Mouse (Mus musculus): Measurements from ENCODE around the gene Tbc1d13. TPM values are rescaled to one million over a fixed set of nuclear protein-coding genes. Genes with fewer than 3 reads are reported as not detected.
"Not testable (repeated sequence)": the region's sequence is repeated elsewhere in the genome, so short reads cannot be mapped to it uniquely, and the experiment has no call there.

Tbc1d13 gene
- polyA plus RNA-seq, 1 experiment from 2014 or later, result 10.7 TPM

GRCm38 (mm10) chr2:30166677-30167076 lies 33.1 kb downstream of the Tbc1d13 start:
- ATAC-seq (ENCODE audit: insufficient number of reproducible peaks, insufficient read depth, low FRiP score, low TSS enrichment), result no peak
- H3K36me3 ChIP-seq, result no peaks in the 10 kb centered on the region
- H3K4me3 ChIP-seq, result no peak overlapping the region
- no peak overlapping the region for H3K4me2 ChIP-seq (replicated peaks)
- WGBS, result 57% methylated on average over 4 of the region's 4 CpGs
- peaks cover 12% of the 10 kb centered on the region for H3K9me3 ChIP-seq
- no peak overlapping the region for H3K27ac ChIP-seq
- no peaks in the 10 kb centered on the region for H3K27me3 ChIP-seq
- no peaks in the 10 kb centered on the region; the same call in 1 of the 2 replicates for H3K4me1 ChIP-seq
- no peak overlapping the region for H3K9ac ChIP-seq

DNA sequence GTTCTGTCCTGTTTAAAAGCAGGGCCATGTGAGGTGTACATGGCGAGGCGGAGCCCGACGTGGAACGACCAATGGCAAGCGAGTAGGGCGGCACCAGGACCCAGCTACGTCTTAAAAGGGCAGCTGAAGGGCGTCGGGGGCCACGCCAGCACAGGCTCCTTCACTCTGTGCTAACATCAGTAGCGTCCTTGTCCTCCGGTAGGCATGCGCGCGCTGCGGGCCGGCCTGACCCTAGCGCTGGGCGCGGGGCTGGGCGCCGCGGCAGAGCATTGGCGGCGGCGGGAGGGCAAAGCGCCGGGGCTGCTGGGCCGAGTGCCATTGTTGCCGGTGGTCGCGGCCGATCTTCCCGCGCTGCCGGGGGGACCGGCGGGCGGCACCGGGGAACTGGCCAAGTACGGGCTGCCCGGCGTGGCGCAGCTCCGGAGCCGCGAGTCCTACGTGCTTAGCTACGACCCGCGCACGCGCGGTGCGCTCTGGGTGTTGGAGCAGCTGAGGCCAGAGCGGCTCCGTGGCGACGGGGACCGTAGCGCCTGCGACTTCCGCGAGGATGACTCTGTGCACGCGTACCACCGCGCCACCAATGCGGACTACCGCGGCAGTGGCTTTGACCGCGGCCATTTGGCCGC lies 37.9 kb downstream of the Tbc1d13 start, which contains the start of gene Endog:
Gene Endog, plus strand, starts transcription at position 123 of the 626 bp plus-strand sequence.
- ATAC-seq (ENCODE audit: insufficient number of reproducible peaks, insufficient read depth, low FRiP score, low TSS enrichment), result peak; percentile 92
- Histone ChIP-seq H3K4me2 (replicated peaks) (peak within 1 kb of the TSS; percentile 94), H3K27ac (peak within 1 kb of the TSS; percentile 86), H3K36me3 (peaks cover 41% of the 10 kb centered on the region), H3K9me3 (peaks cover 6% of the 10 kb centered on the region), H3K27me3 (no peaks in the 10 kb centered on the region), H3K4me3 (peak within 1 kb of the TSS; percentile 71), H3K4me1 (peaks cover 8% of the 10 kb centered on the region), H3K9ac (peak within 1 kb of the TSS; percentile 79)
- WGBS, result under 1% methylated on average over 75 of the region's 75 CpGs

DNA sequence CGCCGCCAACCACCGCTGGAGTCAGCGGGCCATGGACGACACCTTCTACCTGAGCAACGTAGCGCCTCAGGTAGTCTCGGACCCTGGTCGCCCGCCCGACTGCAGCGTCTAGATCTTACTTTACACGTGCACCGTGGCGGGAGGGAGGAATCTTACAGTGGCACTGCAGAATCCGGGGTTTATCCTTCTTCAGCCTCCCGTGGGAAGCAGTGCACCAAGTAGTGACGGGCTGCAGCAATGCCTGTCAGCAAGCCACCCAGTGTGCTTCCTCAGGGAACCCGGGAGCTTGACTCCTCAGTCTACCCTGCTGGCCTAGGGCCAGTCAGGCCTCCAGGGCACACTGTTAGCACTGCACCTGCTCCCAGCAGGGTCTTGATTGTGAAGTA lies 38.4 kb downstream of the Tbc1d13 start:
- peak overlapping the region; percentile 86; the same call in 1 of the 2 replicates for H3K27ac ChIP-seq
- H3K9me3 ChIP-seq, result peaks cover 1% of the 10 kb centered on the region; the same call in 1 of the 2 replicates
- WGBS, result 3% methylated on average over 19 of the region's 19 CpGs
- H3K4me3 ChIP-seq, result peak overlapping the region; percentile 71
- no peaks in the 10 kb centered on the region for H3K27me3 ChIP-seq
- H3K36me3 ChIP-seq, result peaks cover 43% of the 10 kb centered on the region
- H3K4me1 ChIP-seq, result peaks cover 9% of the 10 kb centered on the region
- peak overlapping the region; percentile 94 for H3K4me2 ChIP-seq (replicated peaks)
- ATAC-seq (ENCODE audit: insufficient number of reproducible peaks, insufficient read depth, low FRiP score, low TSS enrichment), result peak; percentile 31; the same call in 1 of the 2 replicates
- H3K9ac ChIP-seq, result peak overlapping the region; percentile 79

DNA sequence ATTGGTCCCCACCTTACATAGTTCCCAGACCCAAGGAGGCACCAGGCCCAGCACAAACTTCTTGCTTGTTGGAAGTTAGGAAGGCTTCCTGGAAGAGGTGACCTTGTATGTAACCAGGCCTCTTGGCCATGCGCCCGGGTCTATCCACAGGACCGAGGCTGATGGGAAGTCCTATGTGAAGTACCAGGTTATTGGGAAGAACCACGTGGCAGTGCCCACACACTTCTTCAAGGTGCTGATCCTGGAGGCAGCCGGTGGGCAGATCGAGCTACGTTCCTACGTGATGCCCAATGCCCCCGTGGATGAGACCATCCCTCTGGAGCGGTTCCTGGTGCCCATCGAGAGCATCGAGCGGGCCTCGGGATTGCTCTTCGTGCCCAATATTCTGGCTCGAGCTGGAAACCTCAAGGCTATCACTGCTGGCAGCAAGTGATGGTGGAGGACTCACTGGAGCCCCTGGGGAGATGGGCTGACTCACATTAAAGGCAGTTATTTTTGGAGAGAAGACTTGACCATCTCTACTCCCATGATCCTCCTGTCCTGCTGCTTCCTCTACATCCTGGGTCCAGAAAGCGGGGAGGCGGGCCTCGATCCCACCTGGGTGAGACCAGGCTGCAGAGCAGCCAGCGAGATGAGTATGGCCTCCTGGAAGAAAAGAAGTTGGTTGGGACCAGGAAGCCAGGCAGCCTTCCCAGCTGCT lies 40.1 kb downstream of the Tbc1d13 start:
- Histone ChIP-seq H3K27me3 (no peaks in the 10 kb centered on the region), H3K27ac (no peak overlapping the region), H3K9ac (no peak overlapping the region), H3K36me3 (peaks cover 43% of the 10 kb centered on the region), H3K4me1 (peaks cover 17% of the 10 kb centered on the region), H3K9me3 (no peaks in the 10 kb centered on the region), H3K4me3 (no peak overlapping the region), H3K4me2 (replicated peaks) (no peak overlapping the region)
- ATAC-seq (ENCODE audit: insufficient number of reproducible peaks, insufficient read depth, low FRiP score, low TSS enrichment), result no peak
- WGBS, result 96% methylated on average over 20 of the region's 20 CpGs

DNA sequence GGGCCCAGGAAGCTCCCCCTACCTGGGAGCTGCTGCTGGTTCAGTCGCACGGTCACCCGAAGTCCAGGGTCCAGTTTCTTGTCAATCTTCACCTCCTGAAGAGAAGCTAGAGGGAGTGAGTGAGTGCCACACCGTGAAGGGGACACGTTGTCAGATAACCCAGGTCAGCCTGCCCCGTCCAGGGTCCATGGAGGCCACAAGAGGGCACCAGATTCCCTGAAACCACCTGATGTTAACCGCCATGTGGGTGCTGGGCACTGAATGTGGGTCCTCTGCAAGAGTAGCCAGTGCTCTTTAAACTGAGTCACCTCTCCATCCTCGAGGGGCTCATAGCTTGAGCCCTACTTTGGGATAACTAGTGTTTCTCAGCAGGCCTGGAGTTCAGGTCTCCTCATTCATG lies 42.4 kb downstream of the Tbc1d13 start:
- H3K4me3 ChIP-seq, result no peak overlapping the region
- H3K36me3 ChIP-seq, result peaks cover 43% of the 10 kb centered on the region
- ATAC-seq (ENCODE audit: insufficient number of reproducible peaks, insufficient read depth, low FRiP score, low TSS enrichment), result no peak
- H3K9me3 ChIP-seq, result no peaks in the 10 kb centered on the region
- H3K9ac ChIP-seq, result no peak overlapping the region
- peaks cover 17% of the 10 kb centered on the region for H3K4me1 ChIP-seq
- H3K27me3 ChIP-seq, result no peaks in the 10 kb centered on the region
- no peak overlapping the region for H3K4me2 ChIP-seq (replicated peaks)
- H3K27ac ChIP-seq, result no peak overlapping the region
- 84% methylated on average over 8 of the region's 8 CpGs for WGBS

DNA sequence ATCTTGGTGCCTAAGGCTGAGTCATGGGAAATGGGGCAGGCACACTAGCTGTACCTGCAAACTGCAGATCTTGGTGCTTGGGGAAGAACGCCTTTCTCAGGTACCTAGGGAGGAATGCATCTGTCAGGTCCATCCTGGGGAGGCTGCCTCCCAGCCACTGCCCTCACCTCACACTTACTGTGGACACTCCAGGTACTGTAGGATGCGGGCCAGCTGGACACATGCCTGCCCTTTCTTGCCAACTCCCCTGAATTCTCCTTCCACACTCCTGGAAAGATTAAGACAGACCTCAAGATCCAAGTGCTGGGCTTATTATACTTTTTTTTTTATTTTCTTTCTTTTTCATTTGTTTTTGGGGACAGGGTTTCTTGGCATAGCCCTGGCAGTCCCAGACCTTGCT lies 43.0 kb downstream of the Tbc1d13 start:
- Histone ChIP-seq H3K9me3 (no peaks in the 10 kb centered on the region), H3K36me3 (peaks cover 43% of the 10 kb centered on the region), H3K27me3 (no peaks in the 10 kb centered on the region), H3K4me2 (replicated peaks) (no peak overlapping the region), H3K4me3 (no peak overlapping the region), H3K4me1 (peaks cover 17% of the 10 kb centered on the region), H3K27ac (no peak overlapping the region), H3K9ac (no peak overlapping the region)
- 98% methylated on average over 2 of the region's 2 CpGs for whole genome bisulfite sequencing
- ATAC-seq (ENCODE audit: insufficient number of reproducible peaks, insufficient read depth, low FRiP score, low TSS enrichment), result no peak

GRCm38 (mm10) chr2:30177700-30178675 lies 44.4 kb downstream of the Tbc1d13 start, which contains the start of gene Spout1:
TSS of gene Spout1 (minus strand) at chr2:30178459.
- H3K4me3 ChIP-seq, result peak within 1 kb of the TSS; percentile 59
- H3K27me3 ChIP-seq, result no peaks in the 10 kb centered on the region
- peaks cover 37% of the 10 kb centered on the region for H3K36me3 ChIP-seq
- no peak within 1 kb of the TSS for H3K27ac ChIP-seq
- H3K9ac ChIP-seq, result peak within 1 kb of the TSS; percentile 72
- peaks cover 10% of the 10 kb centered on the region for H3K4me1 ChIP-seq
- peak within 1 kb of the TSS; percentile 75 for H3K4me2 ChIP-seq (replicated peaks)
- ATAC-seq (ENCODE audit: insufficient number of reproducible peaks, insufficient read depth, low FRiP score, low TSS enrichment), result peak; percentile 93
- no peaks in the 10 kb centered on the region for H3K9me3 ChIP-seq
- WGBS, result 3% methylated on average over 54 of the region's 54 CpGs

DNA sequence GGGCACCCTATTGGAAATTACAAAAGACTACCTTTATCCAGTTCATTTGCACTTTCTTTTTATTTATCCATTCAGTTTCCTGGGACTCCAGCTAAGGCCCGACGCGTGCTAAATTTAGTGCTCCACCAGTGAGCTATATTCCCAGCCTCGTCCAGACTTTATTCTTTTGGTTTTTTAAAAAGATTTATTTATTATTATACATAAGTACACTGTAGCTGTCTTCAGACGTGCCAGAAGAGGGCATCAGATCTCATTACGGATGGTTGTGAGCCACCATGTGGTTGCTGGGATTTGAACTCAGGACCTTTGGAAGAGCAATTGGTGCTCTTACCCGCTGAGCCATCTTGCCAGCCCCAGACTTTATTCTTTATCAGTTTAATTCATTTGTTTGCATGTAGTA lies 45.2 kb downstream of the Tbc1d13 start:
- H3K4me3 ChIP-seq, result peak overlapping the region; percentile 59
- whole genome bisulfite sequencing, result 57% methylated on average over 7 of the region's 7 CpGs
- not testable (repeated sequence) for ATAC-seq (ENCODE audit: insufficient number of reproducible peaks, insufficient read depth, low FRiP score, low TSS enrichment); H3K27ac ChIP-seq; H3K9ac ChIP-seq; H3K4me1 ChIP-seq; H3K27me3 ChIP-seq; H3K9me3 ChIP-seq
- H3K4me2 ChIP-seq (replicated peaks), result peak overlapping the region; percentile 75
- H3K36me3 ChIP-seq, result peaks cover 29% of the 10 kb centered on the region

DNA sequence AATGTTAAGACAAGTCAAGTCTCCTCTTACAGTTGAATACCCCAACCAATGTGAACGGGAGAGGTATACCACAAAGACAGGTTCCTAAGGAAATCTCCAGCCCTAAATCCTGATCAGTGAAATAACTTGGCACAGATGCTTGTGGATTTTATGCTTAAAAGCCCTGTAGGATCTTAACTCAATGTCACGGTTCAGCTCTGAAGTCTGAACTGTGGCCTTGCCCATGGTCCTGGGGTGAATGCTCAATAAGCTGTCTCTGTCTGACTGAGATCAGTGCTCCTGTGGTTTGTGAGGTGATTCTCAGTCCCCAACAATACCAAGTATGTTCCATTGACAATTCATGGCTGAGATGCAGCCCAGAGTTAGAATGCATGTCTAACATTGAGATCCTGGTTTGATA lies 48.9 kb downstream of the Tbc1d13 start:
- H3K36me3 ChIP-seq, result peaks cover 10% of the 10 kb centered on the region; the same call in 1 of the 2 replicates
- H3K27ac ChIP-seq, result no peak overlapping the region
- 0 out of 2 replicates have a peak, but pooled peaks cover 3% of the 10 kb centered on the region for H3K9me3 ChIP-seq
- no peak for ATAC-seq (ENCODE audit: insufficient number of reproducible peaks, insufficient read depth, low FRiP score, low TSS enrichment)
- H3K4me2 ChIP-seq (replicated peaks), result no peak overlapping the region
- peaks cover 4% of the 10 kb centered on the region for H3K4me1 ChIP-seq
- no peak overlapping the region for H3K4me3 ChIP-seq
- no peaks in the 10 kb centered on the region for H3K27me3 ChIP-seq
- no peak overlapping the region for H3K9ac ChIP-seq
- 81% methylated on average over 2 of the region's 2 CpGs for WGBS

GRCm38 (mm10) chr2:30183721-30184120 lies 50.2 kb downstream of the Tbc1d13 start:
- H3K27ac ChIP-seq, result no peak overlapping the region
- ATAC-seq (ENCODE audit: insufficient number of reproducible peaks, insufficient read depth, low FRiP score, low TSS enrichment), result no peak
- H3K27me3 ChIP-seq, result no peaks in the 10 kb centered on the region
- no peak overlapping the region for H3K4me2 ChIP-seq (replicated peaks)
- peaks cover 10% of the 10 kb centered on the region; the same call in 1 of the 2 replicates for H3K36me3 ChIP-seq
- no peak overlapping the region for H3K4me3 ChIP-seq
- 0 out of 2 replicates have a peak, but pooled peaks cover 3% of the 10 kb centered on the region for H3K9me3 ChIP-seq
- WGBS, result 71% methylated on average over 3 of the region's 3 CpGs
- H3K4me1 ChIP-seq, result no peaks in the 10 kb centered on the region
- H3K9ac ChIP-seq, result no peak overlapping the region

- H3K9ac ChIP-seq, result no peak overlapping the region
- peaks cover 10% of the 10 kb centered on the region; the same call in 1 of the 2 replicates for H3K36me3 ChIP-seq
- H3K4me3 ChIP-seq, result no peak overlapping the region
- no peaks in the 10 kb centered on the region for H3K27me3 ChIP-seq
- 0 out of 2 replicates have a peak, but pooled peaks cover 3% of the 10 kb centered on the region for H3K9me3 ChIP-seq
- no peak overlapping the region for H3K27ac ChIP-seq
- H3K4me2 ChIP-seq (replicated peaks), result no peak overlapping the region
- no peak for ATAC-seq (ENCODE audit: insufficient number of reproducible peaks, insufficient read depth, low FRiP score, low TSS enrichment)
- 92% methylated on average over 6 of the region's 6 CpGs for WGBS
- no peaks in the 10 kb centered on the region for H3K4me1 ChIP-seq
Observed at GRCm38 (mm10) chr2:30185276-30185675, 51.7 kb downstream of the Tbc1d13 start.
